Mouse (Mus musculus) MEL (cell line): ENCODE data around the gene Pkn3. TPM values are rescaled to one million over a fixed set of nuclear protein-coding genes. Genes with fewer than 3 reads are reported as not detected.
"Not testable (repeated sequence)": the region's sequence is repeated elsewhere in the genome, so short reads cannot be mapped to it uniquely, and the experiment has no call there.

ENCODE experiments used
- DNase-seq: peaks from one replicate; pipeline ENCODE4 v3.0.0; 2011; ENCODE audit warnings: low read depth, low spot score
- H3K27ac ChIP-seq: 2 replicates; pipeline ENCODE4 v1.5.1; 2012; ENCODE audit warnings: low read depth, mild to moderate bottlenecking, control low read depth, low read length, moderate library complexity; ENCODE audit not compliant: control insufficient read depth
- H3K27me3 ChIP-seq, 2 experiments: fragments of 150-350 bp in 1 of 2; sonication (generic) in 1 of 2; 2 replicates each; pipeline ENCODE4 v1.6.1; 2012; ENCODE audit warnings: low read length in 2 of 2, mild to moderate bottlenecking in 2 of 2, improper control_type of control experiment in 1 of 2, moderate library complexity in 1 of 2; ENCODE audit not compliant: insufficient read depth in 2 of 2, control insufficient read depth in 1 of 2
- H3K36me3 ChIP-seq, 2 experiments: 2 replicates each; pipeline ENCODE4 v1.6.1; 2012 to 2014; ENCODE audit warnings: low read length in 2 of 2, improper control_type of control experiment in 1 of 2, inconsistent platforms in 1 of 2, mild to moderate bottlenecking in 1 of 2; ENCODE audit not compliant: insufficient read depth in 2 of 2, control insufficient read depth in 1 of 2
- H3K4me1 ChIP-seq, 2 experiments: fragments of 150-350 bp in 1 of 2; sonication (generic) in 1 of 2; 2 replicates each; pipeline ENCODE4 v1.6.1; 2012; ENCODE audit warnings: low read length in 2 of 2, improper control_type of control experiment in 1 of 2, mild to moderate bottlenecking in 1 of 2; ENCODE audit not compliant: insufficient read depth in 2 of 2, control insufficient read depth in 1 of 2
- H3K4me3 ChIP-seq, 2 experiments: fragments of 150-350 bp in 1 of 2; sonication (generic) in 1 of 2; 2 replicates each; pipeline ENCODE4 v1.5.1; 2012; ENCODE audit warnings: low read depth in 2 of 2, low read length in 2 of 2, mild to moderate bottlenecking in 2 of 2, moderate library complexity in 2 of 2, control low read depth in 1 of 2, improper control_type of control experiment in 1 of 2; ENCODE audit not compliant: control insufficient read depth in 1 of 2, insufficient read depth in 1 of 2
- H3K79me2 ChIP-seq: 2 replicates; pipeline ENCODE4 v1.6.1; 2012; ENCODE audit warnings: mild to moderate bottlenecking, low read length, moderate library complexity; ENCODE audit not compliant: control insufficient read depth, poor library complexity, insufficient read depth
- H3K9ac ChIP-seq: 2 replicates; pipeline ENCODE4 v1.6.1; 2012; ENCODE audit warnings: low read depth, mild to moderate bottlenecking, control low read depth, low read length, moderate library complexity; ENCODE audit not compliant: control insufficient read depth, poor library complexity, severe bottlenecking
- H3K9me3 ChIP-seq: fragments of 150-350 bp; sonication (generic); replicated peaks from 2 replicates; pipeline ENCODE4 v1.6.1; 2012; ENCODE audit warnings: mild to moderate bottlenecking, low read length, improper control_type of control experiment, moderate library complexity; ENCODE audit not compliant: insufficient read depth
- BHLHE40 ChIP-seq: IDR thresholded peaks from 2 replicates; pipeline ENCODE4 v1.6.1; 2012; ENCODE audit warnings: low read depth, mild to moderate bottlenecking, inconsistent platforms, low read length, improper control_type of control experiment, borderline replicate concordance
- CHD1 ChIP-seq: IDR thresholded peaks from 2 replicates; pipeline ENCODE4 v1.6.1; 2012; ENCODE audit warnings: low read depth, mild to moderate bottlenecking, inconsistent platforms, low read length, improper control_type of control experiment
- CTCF ChIP-seq, 3 experiments: IDR thresholded peaks in 2 of 3; conservative IDR thresholded peaks in 1 of 3; 2 replicates each; pipeline ENCODE4 v1.5.1; 2011 to 2012; ENCODE audit warnings: low read length in 3 of 3, low read depth in 2 of 3, mild to moderate bottlenecking in 2 of 3, improper control_type of control experiment in 1 of 3, inconsistent platforms in 1 of 3, mixed read lengths in 1 of 3, moderate library complexity in 1 of 3; ENCODE audit not compliant: control insufficient read depth in 1 of 3, insufficient read depth in 1 of 3, poor library complexity in 1 of 3, severe bottlenecking in 1 of 3
- ELF1 ChIP-seq: IDR thresholded peaks from 2 replicates; pipeline ENCODE4 v1.6.1; 2014; ENCODE audit warnings: low read depth, mild to moderate bottlenecking, inconsistent platforms, low read length, improper control_type of control experiment, moderate library complexity
- MAFK ChIP-seq: IDR thresholded peaks from 2 replicates; pipeline ENCODE4 v1.6.1; 2011; ENCODE audit warnings: low read depth, mild to moderate bottlenecking, low read length, improper control_type of control experiment, borderline replicate concordance
- MXI1 ChIP-seq: IDR thresholded peaks from 2 replicates; pipeline ENCODE4 v1.6.1; 2011; ENCODE audit warnings: mild to moderate bottlenecking, low read depth, low read length, improper control_type of control experiment
- MYC ChIP-seq: IDR thresholded peaks from 2 replicates; pipeline ENCODE4 v1.6.1; 2011; ENCODE audit warnings: low read depth, mild to moderate bottlenecking, low read length, improper control_type of control experiment, moderate library complexity
- NELFE ChIP-seq: IDR thresholded peaks from 2 replicates; pipeline ENCODE4 v1.6.1; 2011; ENCODE audit warnings: low read depth, low read length, improper control_type of control experiment
- POLR2A ChIP-seq, 2 experiments: IDR thresholded peaks; 2 replicates each; pipeline ENCODE4 v1.6.1; 2011 to 2012; ENCODE audit warnings: low read length in 2 of 2, mild to moderate bottlenecking in 2 of 2, control low read depth in 1 of 2, improper control_type of control experiment in 1 of 2, low read depth in 1 of 2, moderate library complexity in 1 of 2; ENCODE audit not compliant: control insufficient read depth in 1 of 2, insufficient read depth in 1 of 2, poor library complexity in 1 of 2
- POLR2AphosphoS2 ChIP-seq: IDR thresholded peaks from 2 replicates; pipeline ENCODE4 v1.6.1; 2011; ENCODE audit warnings: low read length, improper control_type of control experiment
- RAD21 ChIP-seq: IDR thresholded peaks from 2 replicates; pipeline ENCODE4 v1.6.1; 2011; ENCODE audit warnings: mild to moderate bottlenecking, low read depth, low read length, improper control_type of control experiment
- RCOR1 ChIP-seq: IDR thresholded peaks from 2 replicates; pipeline ENCODE4 v1.6.1; 2012; ENCODE audit warnings: low read depth, mild to moderate bottlenecking, inconsistent platforms, low read length, improper control_type of control experiment
- SIN3A ChIP-seq: IDR thresholded peaks from 2 replicates; pipeline ENCODE4 v1.6.1; 2012; ENCODE audit warnings: low read length, improper control_type of control experiment, inconsistent platforms
- SMC3 ChIP-seq: IDR thresholded peaks from 2 replicates; pipeline ENCODE4 v1.6.1; 2011; ENCODE audit warnings: low read depth, low read length, improper control_type of control experiment
- TAL1 ChIP-seq: IDR thresholded peaks from 2 replicates; pipeline ENCODE4 v1.6.1; 2012; ENCODE audit warnings: mild to moderate bottlenecking, inconsistent platforms, low read length, moderate library complexity, mixed read lengths
- TBP ChIP-seq: IDR thresholded peaks from 2 replicates; pipeline ENCODE4 v1.8.0; 2011; ENCODE audit warnings: low read depth, low read length, improper control_type of control experiment
- TCF12 ChIP-seq: IDR thresholded peaks from 2 replicates; pipeline ENCODE4 v1.6.1; 2014; ENCODE audit warnings: low read depth, mild to moderate bottlenecking, inconsistent platforms, low read length, improper control_type of control experiment, moderate library complexity
- USF1 ChIP-seq: IDR thresholded peaks from 2 replicates; pipeline ENCODE4 v1.6.1; 2014; ENCODE audit warnings: low read depth, mild to moderate bottlenecking, inconsistent platforms, low read length, improper control_type of control experiment, moderate library complexity
- ZC3H11A ChIP-seq: IDR thresholded peaks from 2 replicates; pipeline ENCODE4 v1.6.1; 2012; ENCODE audit warnings: low read depth, mild to moderate bottlenecking, inconsistent platforms, low read length, improper control_type of control experiment
- ZNF384 ChIP-seq: IDR thresholded peaks from 2 replicates; pipeline ENCODE4 v1.6.1; 2012; ENCODE audit warnings: low read depth, mild to moderate bottlenecking, inconsistent platforms, low read length, improper control_type of control experiment
- polyA plus RNA-seq, 2 experiments: library from polyadenylated mRNA; stranded (reverse) in 1 of 2; unstranded in 1 of 2; fragments of >175 nt in 1 of 2; fragments of >200 nt in 1 of 2; gene quantifications; 2 replicates each; pipeline versions ENCODE4 v1.2.1 to v1.2.4; 2012; ENCODE audit warnings: low replicate concordance in 2 of 2, low read depth in 1 of 2; ENCODE audit not compliant: insufficient read length in 2 of 2, insufficient read depth in 1 of 2, missing spikeins in 1 of 2
- total RNA-seq: library from RNA; depleted of rRNA; stranded (reverse); fragments of 300-350 nt; gene quantifications from 2 replicates; pipeline ENCODE4 v1.2.3, GENCODE M21; 2012

Pkn3 gene
- total and polyA plus RNA-seq, 3 experiments: 2.0 to 5.8 TPM; not detected in 1

DNA sequence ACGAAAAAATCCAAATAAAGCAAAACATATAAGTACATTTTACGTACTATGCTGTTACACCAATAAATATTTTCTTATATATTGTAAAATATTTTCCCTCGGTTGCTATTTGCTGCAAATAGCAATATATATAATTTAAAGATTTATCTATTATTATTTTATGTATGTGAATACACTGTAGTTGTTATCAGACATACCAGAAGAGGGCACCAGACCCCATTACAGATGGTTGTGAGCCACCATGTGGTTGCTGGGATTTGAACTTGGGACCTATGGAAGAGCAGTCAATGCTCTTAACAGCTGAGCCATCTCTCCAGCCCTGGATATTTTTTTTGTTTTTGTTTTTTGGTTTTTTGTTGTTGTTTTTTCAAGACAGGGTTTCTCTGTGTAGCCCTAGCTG is 22.2 kb upstream of the Pkn3 start:
- not testable (repeated sequence) for H3K79me2 ChIP-seq, H3K36me3 ChIP-seq, DNase-seq, H3K9ac ChIP-seq, H3K9me3 ChIP-seq, H3K27me3 ChIP-seq, H3K27ac ChIP-seq, H3K4me3 ChIP-seq
- TF ChIP-seq MYC (peak; percentile 54; the same call in 1 of the 2 replicates), CTCF (IDR thresholded peaks at IDR 0.05 in 2 of 3, conservative IDR thresholded peaks at IDR 0.05 in 1 of 3; ENCODE audit: control insufficient read depth in 1 of 3, insufficient read depth in 1 of 3, low read depth in 2 of 3, low read length in 3 of 3, poor library complexity in 1 of 3, severe bottlenecking in 1 of 3) (peak in 2 of 3 experiments; percentile 16 to 32; a peak in 3 of 6 replicates), ZC3H11A (0 out of 2 replicates have a peak, but pooled peaks have one; percentile 3), SMC3 (peak; percentile 31)
- peaks cover 0 to 14% of the 10 kb centered on the region in 2 experiments; a peak in 3 of 4 replicates for H3K4me1 ChIP-seq

DNA sequence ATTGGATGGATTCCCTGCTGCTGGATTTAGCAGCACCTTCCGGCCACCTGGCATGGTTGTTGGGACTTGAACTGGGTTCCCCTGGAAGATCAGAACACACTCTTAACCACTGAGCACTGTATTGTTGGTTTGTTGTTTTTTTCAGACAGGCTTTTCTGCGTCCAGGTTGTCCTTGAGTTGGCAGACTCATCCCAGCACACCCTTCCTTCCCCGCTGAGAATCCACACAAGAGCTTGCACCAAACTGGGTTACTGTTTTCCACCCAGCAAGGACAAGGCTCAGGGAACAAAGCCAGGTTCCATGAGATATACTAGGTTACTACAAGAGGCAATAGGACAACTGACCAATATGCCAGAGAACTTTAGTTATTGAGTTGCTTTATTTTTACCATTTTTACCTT is 20.7 kb upstream of the Pkn3 start:
- no peak for TF ChIP-seq CHD1
- TF ChIP-seq BHLHE40: no peak
- no peak for TF ChIP-seq ZNF384
- TF ChIP-seq TAL1: no peak
- H3K27ac ChIP-seq: no peak overlapping the region
- H3K9me3 ChIP-seq: no peaks in the 10 kb centered on the region
- H3K79me2 ChIP-seq: peaks cover 3% of the 10 kb centered on the region; the same call in 1 of the 2 replicates
- H3K36me3 ChIP-seq: peaks cover 0 to 6% of the 10 kb centered on the region in 2 experiments; a peak in 2 of 4 replicates
- H3K27me3 ChIP-seq: no peaks in the 10 kb centered on the region
- no peak overlapping the region for H3K4me3 ChIP-seq
- H3K4me1 ChIP-seq: peaks cover 0 to 12% of the 10 kb centered on the region in 2 experiments; a peak in 2 of 4 replicates
- H3K9ac ChIP-seq: no peak overlapping the region
- DNase-seq: no peak

DNA sequence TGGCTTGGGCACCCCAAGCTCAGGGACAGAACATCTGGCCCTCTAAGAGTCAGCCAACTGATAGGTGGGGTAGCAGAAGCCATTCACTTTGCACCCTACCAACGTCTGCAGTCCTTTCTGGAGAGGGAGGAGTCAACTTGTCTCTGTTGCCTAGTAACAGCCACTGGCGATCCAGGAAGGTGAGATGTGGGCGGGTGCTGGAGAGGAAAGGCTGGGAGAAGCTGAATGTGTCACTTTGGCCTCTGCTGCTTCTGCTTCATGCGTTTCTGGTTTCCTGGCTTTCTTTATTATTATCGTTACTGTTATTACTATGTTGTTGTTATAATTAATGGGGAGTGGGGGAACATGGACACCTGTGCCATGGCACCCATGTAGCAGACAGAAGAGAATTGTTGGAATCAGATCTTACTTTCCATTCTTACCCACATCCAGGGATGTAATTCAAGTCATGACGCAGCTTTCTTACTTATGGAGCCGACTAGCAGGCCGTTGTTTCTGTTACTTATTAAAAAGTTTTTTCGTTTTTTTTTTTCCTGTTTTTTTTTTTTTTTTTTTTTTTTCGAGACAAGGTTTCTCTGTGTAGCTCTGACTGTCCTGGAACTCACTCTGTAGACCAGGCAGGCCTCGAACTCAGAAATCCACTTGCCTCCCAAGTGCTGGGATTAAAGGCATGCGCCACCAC is 20.1 kb upstream of the Pkn3 start, which contains the start of gene Set:
TSS of gene Set (plus strand) at position 156 of the 682 bp plus-strand sequence.
- DNase-seq: peak; percentile 95
- H3K79me2 ChIP-seq: peaks cover 10% of the 10 kb centered on the region
- peaks cover 0 to 10% of the 10 kb centered on the region in 2 experiments; a peak in 2 of 4 replicates for H3K4me1 ChIP-seq
- H3K9ac ChIP-seq: peak within 1 kb of the TSS; percentile 49
- peaks cover 0 to 6% of the 10 kb centered on the region in 2 experiments; a peak in 2 of 4 replicates for H3K36me3 ChIP-seq
- no peaks in the 10 kb centered on the region for H3K9me3 ChIP-seq
- H3K27me3 ChIP-seq: no peaks in the 10 kb centered on the region
- H3K27ac ChIP-seq: peak within 1 kb of the TSS; percentile 40
- TF ChIP-seq SIN3A (peak; percentile 43; the same call in 1 of the 2 replicates), ELF1 (no peak), ZC3H11A (no peak), MXI1 (no peak), TCF12 (no peak), MYC (no peak; the same call in 1 of the 2 replicates), RCOR1 (no peak), RAD21 (no peak), ZNF384 (peak; percentile 65), USF1 (no peak), POLR2AphosphoS2 (0 out of 2 replicates have a peak, but pooled peaks have one; percentile 55), TBP (peak; percentile 62), MAFK (no peak), POLR2A (IDR thresholded peaks at IDR 0.05; ENCODE audit: control insufficient read depth in 1 of 2, insufficient read depth in 1 of 2, low read depth in 1 of 2, low read length in 2 of 2, poor library complexity in 1 of 2) (peak in 1 of 2 experiments; percentile 77; a peak in 2 of 4 replicates), NELFE (peak; percentile 65)
- H3K4me3 ChIP-seq: peak within 1 kb of the TSS; percentile 22 to 45; a peak in 3 of 4 replicates
